Mouse (Mus musculus): ENCODE measurements around the gene Hmg20b. TPM values are rescaled to one million over a fixed set of nuclear protein-coding genes. Genes with fewer than 3 reads are reported as not detected.

Gene Hmg20b
- polyA plus RNA-seq, 1 experiment from 2014 or later, result 72.2 TPM

DNA sequence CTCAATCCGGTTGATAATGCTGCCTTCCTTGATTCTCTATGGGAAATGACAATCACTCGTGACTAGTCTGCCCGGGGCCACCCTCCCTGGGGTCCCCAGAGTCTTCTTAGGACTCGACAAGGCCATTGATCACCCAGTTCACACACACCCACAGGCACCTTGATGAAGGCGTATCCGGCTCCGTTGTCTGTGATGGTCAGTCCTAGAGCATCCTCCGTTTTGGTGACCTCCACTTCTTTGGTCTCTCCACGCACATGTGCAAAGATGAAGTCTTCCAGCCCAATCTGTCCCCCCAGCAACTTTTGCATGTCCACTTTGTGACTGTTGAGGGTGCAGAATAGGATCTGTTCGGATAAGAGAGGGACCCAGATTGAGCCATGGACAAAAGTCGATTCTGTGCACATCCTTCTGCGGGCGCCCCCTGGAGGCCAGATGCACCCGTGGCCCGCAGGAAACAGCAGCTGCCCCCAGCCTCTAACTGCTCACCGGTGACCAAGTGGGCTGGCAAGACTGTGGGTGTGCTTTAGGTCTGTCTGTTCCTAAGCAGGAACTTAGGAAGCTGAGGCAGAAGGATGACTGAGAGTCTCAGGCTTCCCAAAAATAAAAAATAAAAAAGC lies 8.8 kb downstream of the Hmg20b start:
- DNase-seq (ENCODE audit: low spot score), result peak; percentile 74
- H3K27me3 ChIP-seq (ENCODE audit: control insufficient read depth, insufficient read depth, low read length), result 0 out of 2 replicates have a peak, but pooled peaks cover 3% of the 10 kb centered on the region
- WGBS, result 40% methylated on average over 16 of the region's 16 CpGs
- no peak overlapping the region for H3K9ac ChIP-seq (ENCODE audit: low read length)
- peak; percentile 84 for TF ChIP-seq CTCF (IDR thresholded peaks at IDR 0.05; ENCODE audit: low read depth)
- TF ChIP-seq EP300 (optimal IDR thresholded peaks at IDR 0.05), result no peak
- no peaks in the 10 kb centered on the region for H3K9me3 ChIP-seq (ENCODE audit: control insufficient read depth, low read length)
- no peak overlapping the region for H3K27ac ChIP-seq (replicated peaks)
- H3K4me1 ChIP-seq (replicated peaks; ENCODE audit: control insufficient read depth, insufficient read depth), result peaks cover under 1% of the 10 kb centered on the region
- no peak for ATAC-seq (ENCODE audit: low FRiP score, low TSS enrichment)
- no peaks in the 10 kb centered on the region for H3K36me3 ChIP-seq (ENCODE audit: control insufficient read depth, insufficient read depth, low read length)
- no peak overlapping the region for H3K4me2 ChIP-seq (replicated peaks; ENCODE audit: low read depth)
- H3K4me3 ChIP-seq (ENCODE audit: low read depth, low read length), result no peak overlapping the region

DNA sequence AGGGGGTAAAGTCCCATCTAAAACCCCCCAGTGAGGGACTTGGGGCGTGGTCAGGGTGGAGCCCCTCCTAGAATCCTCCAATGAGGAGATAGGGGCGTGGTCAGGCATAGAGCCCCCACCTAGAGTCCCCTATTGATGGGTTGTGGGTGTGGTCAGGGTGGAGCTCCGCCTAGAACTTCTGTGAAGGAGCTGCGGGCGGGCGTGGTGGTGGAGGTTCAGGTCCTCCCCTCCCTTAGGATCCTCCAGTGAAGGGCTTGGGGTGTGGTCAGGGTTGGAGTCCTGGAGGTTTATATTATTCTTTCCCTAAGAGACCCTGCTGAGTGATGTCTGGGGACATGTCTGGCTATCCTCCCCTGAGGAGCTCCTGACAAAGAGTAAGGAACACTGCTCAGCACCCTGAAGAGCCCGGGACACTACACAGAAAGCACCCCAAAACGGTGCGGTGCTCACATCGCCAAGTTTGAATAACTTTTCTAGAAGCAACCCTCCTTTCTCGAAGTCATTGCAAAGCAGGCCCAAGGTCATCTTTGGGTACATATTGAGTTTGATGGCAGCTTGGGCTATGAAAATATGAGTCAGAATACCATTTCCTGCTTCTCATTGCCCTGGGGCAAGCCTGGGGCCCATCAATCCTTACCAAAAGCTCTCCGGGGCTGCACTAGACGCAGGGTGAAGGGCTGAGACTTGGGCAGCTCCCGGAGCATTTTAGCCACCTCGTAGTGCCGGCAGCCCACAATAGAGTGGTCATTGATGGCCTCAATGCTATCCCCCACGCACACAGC lies 9.5 kb downstream of the Hmg20b start:
- ATAC-seq (ENCODE audit: low FRiP score, low TSS enrichment), result no peak
- Histone ChIP-seq H3K36me3 (ENCODE audit: control insufficient read depth, insufficient read depth, low read length) (no peaks in the 10 kb centered on the region), H3K9ac (ENCODE audit: low read length) (no peak overlapping the region), H3K27ac (replicated peaks) (no peak overlapping the region), H3K4me2 (replicated peaks; ENCODE audit: low read depth) (no peak overlapping the region), H3K4me1 (replicated peaks; ENCODE audit: control insufficient read depth, insufficient read depth) (peaks cover 5% of the 10 kb centered on the region; the same call in 1 of the 2 replicates), H3K27me3 (ENCODE audit: control insufficient read depth, insufficient read depth, low read length) (0 out of 2 replicates have a peak, but pooled peaks cover 3% of the 10 kb centered on the region), H3K9me3 (ENCODE audit: control insufficient read depth, low read length) (no peaks in the 10 kb centered on the region), H3K4me3 (ENCODE audit: low read depth, low read length) (no peak overlapping the region)
- TF ChIP-seq EP300 (optimal IDR thresholded peaks at IDR 0.05) (no peak), CTCF (IDR thresholded peaks at IDR 0.05; ENCODE audit: low read depth) (no peak)
- no peak for DNase-seq (ENCODE audit: low spot score)
- WGBS, result 51% methylated on average over 17 of the region's 17 CpGs

DNA sequence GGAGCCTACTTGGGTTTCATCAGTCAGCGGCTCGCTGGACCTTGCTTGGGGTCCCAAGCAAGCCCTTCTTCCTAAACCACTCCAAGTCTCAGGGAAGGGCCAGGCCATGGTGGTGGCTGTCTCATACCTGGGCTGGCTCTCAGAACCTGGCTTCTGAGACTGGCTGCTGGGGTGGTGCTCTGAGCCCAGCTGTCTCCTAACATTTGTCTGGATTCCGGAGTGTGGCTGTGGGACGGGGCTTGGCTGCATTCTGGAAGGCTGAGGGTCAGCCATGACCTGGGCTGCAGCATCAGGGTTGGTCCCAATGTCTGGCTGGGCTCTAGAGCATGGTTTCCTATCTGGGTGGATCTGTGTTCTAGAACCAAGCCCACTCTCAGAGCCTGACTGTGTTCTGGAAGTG lies 13.7 kb downstream of the Hmg20b start:
- H3K36me3 ChIP-seq (ENCODE audit: control insufficient read depth, insufficient read depth, low read length), result no peaks in the 10 kb centered on the region
- H3K4me1 ChIP-seq (replicated peaks; ENCODE audit: control insufficient read depth, insufficient read depth), result peaks cover 7% of the 10 kb centered on the region; the same call in 1 of the 2 replicates
- no peak overlapping the region for H3K4me2 ChIP-seq (replicated peaks; ENCODE audit: low read depth)
- H3K9me3 ChIP-seq (ENCODE audit: control insufficient read depth, low read length), result no peaks in the 10 kb centered on the region
- H3K9ac ChIP-seq (ENCODE audit: low read length), result no peak overlapping the region
- ATAC-seq (ENCODE audit: low FRiP score, low TSS enrichment), result no peak
- TF ChIP-seq CTCF (IDR thresholded peaks at IDR 0.05; ENCODE audit: low read depth), result no peak
- no peak for TF ChIP-seq EP300 (optimal IDR thresholded peaks at IDR 0.05)
- DNase-seq (ENCODE audit: low spot score), result no peak
- H3K27ac ChIP-seq (replicated peaks), result peak overlapping the region; percentile 82
- no peaks in the 10 kb centered on the region for H3K27me3 ChIP-seq (ENCODE audit: control insufficient read depth, insufficient read depth, low read length)
- WGBS, result 89% methylated on average over 4 of the region's 4 CpGs
- no peak overlapping the region for H3K4me3 ChIP-seq (ENCODE audit: low read depth, low read length)

DNA sequence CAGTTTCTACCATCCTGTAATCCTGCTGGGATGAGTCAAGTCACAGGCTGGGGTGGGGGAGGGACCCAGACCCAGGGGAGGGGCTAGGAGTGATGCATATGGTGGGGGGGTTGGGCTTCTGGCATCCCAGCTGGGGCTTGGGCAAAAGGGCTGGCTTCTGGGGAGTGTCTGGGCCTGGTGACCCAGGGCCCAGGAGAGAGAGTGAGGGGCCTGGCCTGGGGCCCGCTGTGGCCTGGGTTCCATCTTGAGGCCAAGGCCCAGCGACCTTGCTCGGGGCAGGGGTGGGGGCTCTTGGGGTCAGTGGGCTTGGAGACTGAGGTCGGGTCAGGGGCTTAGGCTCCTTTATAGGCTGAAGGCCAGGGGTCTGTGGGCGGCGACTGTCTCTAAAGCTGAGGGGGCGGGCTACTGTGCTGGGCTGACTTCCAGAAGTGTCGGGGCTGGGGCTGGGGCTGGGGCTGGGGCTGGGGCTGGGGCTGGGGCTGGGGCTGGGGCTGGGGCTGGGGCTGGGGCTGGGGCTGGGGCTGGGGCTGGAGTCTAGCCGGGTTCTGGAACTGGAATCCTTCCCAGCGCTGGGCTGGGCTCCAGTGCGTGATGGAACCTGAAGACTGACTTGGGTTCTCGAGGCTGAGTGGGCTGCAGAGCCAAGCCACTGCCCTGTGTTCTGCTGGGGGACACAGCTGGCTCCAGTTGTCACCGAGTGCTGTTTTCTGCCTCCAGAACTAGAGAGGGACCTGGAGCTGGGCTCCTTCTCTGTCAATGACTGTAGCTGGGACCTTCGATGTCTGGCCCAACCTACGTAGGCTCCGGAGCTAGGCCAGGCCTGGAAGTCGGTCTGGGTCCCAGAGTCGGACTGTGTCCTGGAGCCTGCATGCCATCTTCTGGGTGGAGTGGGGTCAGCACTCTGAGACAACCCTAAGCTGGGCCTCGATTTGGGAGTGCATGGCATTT lies 14.6 kb downstream of the Hmg20b start:
- Histone ChIP-seq H3K9ac (ENCODE audit: low read length) (no peak overlapping the region; the same call in 1 of the 2 replicates), H3K9me3 (ENCODE audit: control insufficient read depth, low read length) (no peaks in the 10 kb centered on the region), H3K4me2 (replicated peaks; ENCODE audit: low read depth) (peak overlapping the region; percentile 25), H3K36me3 (ENCODE audit: control insufficient read depth, insufficient read depth, low read length) (no peaks in the 10 kb centered on the region), H3K27me3 (ENCODE audit: control insufficient read depth, insufficient read depth, low read length) (no peaks in the 10 kb centered on the region), H3K27ac (replicated peaks) (peak overlapping the region; percentile 89), H3K4me1 (replicated peaks; ENCODE audit: control insufficient read depth, insufficient read depth) (peaks cover 7% of the 10 kb centered on the region; the same call in 1 of the 2 replicates), H3K4me3 (ENCODE audit: low read depth, low read length) (no peak overlapping the region)
- ATAC-seq (ENCODE audit: low FRiP score, low TSS enrichment) (peak; percentile 47), DNase-seq (ENCODE audit: low spot score) (no peak)
- TF ChIP-seq CTCF (IDR thresholded peaks at IDR 0.05; ENCODE audit: low read depth), result peak; percentile 51
- TF ChIP-seq EP300 (optimal IDR thresholded peaks at IDR 0.05), result no peak
- WGBS, result 33% methylated on average over 19 of the region's 19 CpGs

DNA sequence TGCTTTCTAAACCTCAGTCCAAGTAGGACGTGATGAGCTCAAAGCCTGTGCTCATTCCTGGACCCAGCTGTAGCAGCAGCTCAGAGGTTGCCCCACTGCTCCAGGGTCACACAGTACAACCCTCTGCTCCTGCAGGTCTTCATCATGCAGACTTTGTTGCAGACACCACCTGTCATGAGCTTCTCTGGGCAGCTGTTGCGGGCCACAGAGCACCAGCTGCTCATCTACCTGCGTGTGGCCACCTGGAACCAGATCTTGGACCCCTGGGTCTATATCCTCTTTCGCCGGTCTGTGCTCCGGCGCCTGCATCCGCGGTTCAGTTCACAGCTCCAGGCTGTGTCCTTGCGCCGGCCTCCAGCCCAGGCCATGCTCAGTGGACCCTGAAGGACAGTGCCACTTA lies 16.0 kb downstream of the Hmg20b start:
- Histone ChIP-seq H3K36me3 (ENCODE audit: control insufficient read depth, insufficient read depth, low read length) (no peaks in the 10 kb centered on the region), H3K4me1 (replicated peaks; ENCODE audit: control insufficient read depth, insufficient read depth) (peaks cover 14% of the 10 kb centered on the region), H3K4me3 (ENCODE audit: low read depth, low read length) (no peak overlapping the region), H3K4me2 (replicated peaks; ENCODE audit: low read depth) (no peak overlapping the region), H3K27me3 (ENCODE audit: control insufficient read depth, insufficient read depth, low read length) (no peaks in the 10 kb centered on the region), H3K27ac (replicated peaks) (peak overlapping the region; percentile 89), H3K9me3 (ENCODE audit: control insufficient read depth, low read length) (no peaks in the 10 kb centered on the region), H3K9ac (ENCODE audit: low read length) (no peak overlapping the region)
- 71% methylated on average over 11 of the region's 11 CpGs for WGBS
- ATAC-seq (ENCODE audit: low FRiP score, low TSS enrichment) (no peak), DNase-seq (ENCODE audit: low spot score) (no peak)
- TF ChIP-seq CTCF (IDR thresholded peaks at IDR 0.05; ENCODE audit: low read depth) (no peak), EP300 (optimal IDR thresholded peaks at IDR 0.05) (no peak)
